Mouse (Mus musculus): ENCODE results near the gene Nodal. TPM values are rescaled to one million over a fixed set of nuclear protein-coding genes. Genes with fewer than 3 reads are reported as not detected.

Gene Nodal
- total and polyA plus RNA-seq, 3 experiments: not detected

DNA sequence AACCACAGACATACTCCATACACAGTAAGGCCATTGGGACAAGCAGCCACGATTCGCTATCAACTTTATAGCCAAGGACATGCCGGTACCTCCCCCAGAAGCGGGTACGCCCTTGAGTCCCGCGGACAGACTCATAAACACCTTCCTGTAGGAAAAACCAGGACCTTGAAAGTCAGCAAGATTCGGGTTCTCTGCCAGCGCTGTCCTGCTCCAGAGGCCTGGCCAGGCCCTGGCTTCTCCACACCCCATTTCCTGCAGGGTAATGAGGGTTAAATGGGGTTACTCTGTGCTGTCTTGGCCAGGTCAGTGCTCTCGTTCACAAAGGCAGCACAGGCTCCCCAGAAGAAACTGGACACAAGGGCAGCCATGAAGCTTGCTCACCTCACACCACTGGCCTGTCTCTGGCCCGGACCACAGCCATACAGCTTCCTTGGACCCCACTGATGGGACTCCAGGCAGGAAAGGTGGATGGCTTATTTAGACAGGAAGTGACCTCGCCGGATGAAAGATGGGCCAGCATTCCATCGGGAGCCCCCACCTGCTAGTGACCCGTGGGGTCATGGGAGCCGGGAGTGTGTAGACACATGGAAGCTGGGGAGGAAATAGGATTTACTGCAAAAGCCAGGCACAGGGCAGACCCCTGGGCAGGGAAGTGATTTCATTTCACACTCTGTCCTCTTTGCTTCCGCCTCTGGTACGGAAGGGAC is 47.3 kb upstream of the Nodal start:
- H3K27ac ChIP-seq (ENCODE audit: control insufficient read depth, low read depth, low read length): no peak overlapping the region
- H3K27me3 ChIP-seq (ENCODE audit: control insufficient read depth in 1 of 2, insufficient read depth in 2 of 2, low read length in 2 of 2): no peaks in the 10 kb centered on the region
- H3K79me2 ChIP-seq (ENCODE audit: control insufficient read depth, insufficient read depth, low read length, poor library complexity): no peaks in the 10 kb centered on the region
- DNase-seq (ENCODE audit: low read depth, low spot score): no peak
- H3K9ac ChIP-seq (ENCODE audit: control insufficient read depth, low read depth, low read length, poor library complexity, severe bottlenecking): no peak overlapping the region
- TF ChIP-seq ZMIZ1 (IDR thresholded peaks at IDR 0.05; ENCODE audit: low read depth, low read length) (no peak), EP300 (IDR thresholded peaks at IDR 0.05; ENCODE audit: low read depth in 1 of 2, low read length in 2 of 2) (no peak), RAD21 (IDR thresholded peaks at IDR 0.05; ENCODE audit: low read depth, low read length) (no peak), TAL1 (IDR thresholded peaks at IDR 0.05; ENCODE audit: low read length) (no peak), E2F4 (IDR thresholded peaks at IDR 0.05; ENCODE audit: borderline replicate concordance, low read depth, low read length) (no peak), NELFE (IDR thresholded peaks at IDR 0.05; ENCODE audit: low read depth, low read length) (no peak), MAZ (IDR thresholded peaks at IDR 0.05; ENCODE audit: low read depth, low read length) (no peak), MEF2A (IDR thresholded peaks at IDR 0.05; ENCODE audit: extremely low read depth, insufficient replicate concordance, low read depth, low read length, poor library complexity, severe bottlenecking) (no peak), MXI1 (IDR thresholded peaks at IDR 0.05; ENCODE audit: low read depth, low read length) (no peak), USF1 (IDR thresholded peaks at IDR 0.05; ENCODE audit: low read depth, low read length) (no peak), TBP (IDR thresholded peaks at IDR 0.05; ENCODE audit: low read depth, low read length) (no peak), BHLHE40 (IDR thresholded peaks at IDR 0.05; ENCODE audit: borderline replicate concordance, low read depth, low read length) (no peak), RCOR1 (IDR thresholded peaks at IDR 0.05; ENCODE audit: low read depth, low read length) (no peak)
- H3K9me3 ChIP-seq (replicated peaks; ENCODE audit: insufficient read depth, low read length): no peaks in the 10 kb centered on the region
- H3K36me3 ChIP-seq (ENCODE audit: control insufficient read depth in 1 of 2, insufficient read depth in 2 of 2, low read length in 2 of 2): no peaks in the 10 kb centered on the region
- H3K4me3 ChIP-seq (ENCODE audit: control insufficient read depth in 1 of 2, insufficient read depth in 1 of 2, low read depth in 2 of 2, low read length in 2 of 2): no peak overlapping the region
- H3K4me1 ChIP-seq (ENCODE audit: control insufficient read depth in 1 of 2, insufficient read depth in 2 of 2, low read length in 2 of 2): no peaks in the 10 kb centered on the region

DNA sequence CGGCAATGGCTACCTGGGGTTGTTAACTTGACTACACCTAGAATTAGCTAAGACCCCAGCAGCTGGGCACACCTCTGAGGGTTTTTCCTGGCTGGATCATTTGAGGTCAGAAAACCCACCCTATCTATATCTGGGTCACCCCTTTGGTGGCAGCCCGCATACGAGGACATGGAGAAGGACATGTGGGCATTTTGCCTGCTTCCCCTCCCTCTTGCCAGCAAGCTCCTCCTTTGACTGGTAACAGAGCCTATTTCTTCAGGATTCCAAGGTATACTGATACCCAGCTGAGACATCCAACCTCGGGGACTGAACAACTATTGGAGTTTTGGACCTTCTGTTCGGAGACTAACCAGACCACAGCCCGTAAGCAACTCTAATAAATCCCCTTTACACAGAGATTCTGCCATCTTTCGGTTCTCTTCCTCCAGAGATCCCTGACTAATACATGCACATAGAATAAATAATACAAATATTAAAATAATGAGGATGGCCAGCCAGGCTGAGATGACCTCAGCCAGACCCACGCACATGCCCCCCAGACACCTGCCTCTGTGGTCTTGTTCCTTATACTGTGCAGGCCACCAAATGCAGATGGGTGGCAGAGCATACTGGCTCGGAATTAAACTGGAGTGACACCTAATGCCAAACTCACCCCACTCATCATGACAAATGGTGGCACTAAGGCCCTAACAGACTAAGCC is 45.7 kb upstream of the Nodal start:
- H3K36me3 ChIP-seq (ENCODE audit: control insufficient read depth in 1 of 2, insufficient read depth in 2 of 2, low read length in 2 of 2): no peaks in the 10 kb centered on the region
- H3K4me1 ChIP-seq (ENCODE audit: control insufficient read depth in 1 of 2, insufficient read depth in 2 of 2, low read length in 2 of 2): no peaks in the 10 kb centered on the region
- H3K27ac ChIP-seq (ENCODE audit: control insufficient read depth, low read depth, low read length): no peak overlapping the region
- no peaks in the 10 kb centered on the region for H3K79me2 ChIP-seq (ENCODE audit: control insufficient read depth, insufficient read depth, low read length, poor library complexity)
- H3K9me3 ChIP-seq (replicated peaks; ENCODE audit: insufficient read depth, low read length): no peaks in the 10 kb centered on the region
- no peaks in the 10 kb centered on the region for H3K27me3 ChIP-seq (ENCODE audit: control insufficient read depth in 1 of 2, insufficient read depth in 2 of 2, low read length in 2 of 2)
- DNase-seq (ENCODE audit: low read depth, low spot score): no peak
- no peak overlapping the region for H3K4me3 ChIP-seq (ENCODE audit: control insufficient read depth in 1 of 2, insufficient read depth in 1 of 2, low read depth in 2 of 2, low read length in 2 of 2)
- H3K9ac ChIP-seq (ENCODE audit: control insufficient read depth, low read depth, low read length, poor library complexity, severe bottlenecking): no peak overlapping the region
- TF ChIP-seq EP300 (IDR thresholded peaks at IDR 0.05; ENCODE audit: low read depth in 1 of 2, low read length in 2 of 2) (no peak), HCFC1 (IDR thresholded peaks at IDR 0.05; ENCODE audit: low read depth, low read length) (no peak), POLR2A (IDR thresholded peaks at IDR 0.05; ENCODE audit: control insufficient read depth in 1 of 2, insufficient read depth in 1 of 2, low read depth in 1 of 2, low read length in 2 of 2, poor library complexity in 1 of 2) (no peak), POLR2AphosphoS2 (IDR thresholded peaks at IDR 0.05; ENCODE audit: low read length) (no peak), ZKSCAN1 (IDR thresholded peaks at IDR 0.05; ENCODE audit: low read depth, low read length) (no peak), CHD2 (IDR thresholded peaks at IDR 0.05; ENCODE audit: low read length) (no peak), E2F4 (IDR thresholded peaks at IDR 0.05; ENCODE audit: borderline replicate concordance, low read depth, low read length) (no peak), USF2 (IDR thresholded peaks at IDR 0.05; ENCODE audit: borderline replicate concordance in 1 of 2, insufficient read depth in 1 of 2, low read depth in 1 of 2, low read length in 2 of 2) (no peak), NRF1 (IDR thresholded peaks at IDR 0.05; ENCODE audit: insufficient read depth, low read depth, low read length, poor library complexity, severe bottlenecking) (no peak), MAZ (IDR thresholded peaks at IDR 0.05; ENCODE audit: low read depth, low read length) (no peak), GABPA (IDR thresholded peaks at IDR 0.05; ENCODE audit: low read depth, low read length) (no peak), GATA1 (IDR thresholded peaks at IDR 0.05; ENCODE audit: low read depth, low read length) (no peak), SIN3A (IDR thresholded peaks at IDR 0.05; ENCODE audit: low read length) (no peak), SMC3 (IDR thresholded peaks at IDR 0.05; ENCODE audit: low read depth, low read length) (no peak), CHD1 (IDR thresholded peaks at IDR 0.05; ENCODE audit: low read depth, low read length) (no peak), USF1 (IDR thresholded peaks at IDR 0.05; ENCODE audit: low read depth, low read length) (no peak), ELF1 (IDR thresholded peaks at IDR 0.05; ENCODE audit: low read depth, low read length) (no peak), CTCF (IDR thresholded peaks at IDR 0.05 in 2 of 3, conservative IDR thresholded peaks at IDR 0.05 in 1 of 3; ENCODE audit: control insufficient read depth in 1 of 3, insufficient read depth in 1 of 3, low read depth in 2 of 3, low read length in 3 of 3, poor library complexity in 1 of 3, severe bottlenecking in 1 of 3) (no peak), MEF2A (IDR thresholded peaks at IDR 0.05; ENCODE audit: extremely low read depth, insufficient replicate concordance, low read depth, low read length, poor library complexity, severe bottlenecking) (no peak)

Data from MEL (cell line).